ENCODE assay signal across 18 mouse cellular contexts in genomic region chr4:46628873-46629272, GRCm38 (mm10). TPM values are rescaled to one million over a fixed set of nuclear protein-coding genes. Genes with fewer than 3 reads are reported as not detected.
DNase-seq lines count a peak whose midpoint lies in the region; ATAC-seq and TF ChIP-seq lines count a peak whose summit lies in the region.
"Had no signal": no experiment of that assay in that cellular context is flagged by ENCODE, and none has a peak within 500 bp of the region (broad histone marks: within the 10 kb centered on the region; RNA-seq: fewer than 3 reads in every experiment).

No protein-coding gene starts in this region.

- H3K9ac ChIP-seq in heart, postnatal 0 days (replicated peaks; ENCODE audit: low read depth, low read length), result no peak overlapping the region
- no peak overlapping the region for H3K9ac ChIP-seq in intestine, embryonic 15.5 days
- H3K9ac ChIP-seq: embryonic facial prominence, embryonic 13.5 days; limb, embryonic 15.5 days; liver, postnatal 0 days had no signal

- no peak for TF ChIP-seq EP300 in heart, postnatal 0 days (IDR thresholded peaks at IDR 0.05; ENCODE audit: low read depth)

- no peaks in the 10 kb centered on the region for H3K36me3 ChIP-seq in heart, postnatal 0 days (replicated peaks; ENCODE audit: control insufficient read depth, insufficient read depth, low read length)
- H3K36me3 ChIP-seq in E14TG2a.4 (ENCODE audit: insufficient read depth, low read length), result no peaks in the 10 kb centered on the region
- H3K36me3 ChIP-seq in intestine, embryonic 15.5 days, result no peaks in the 10 kb centered on the region
- H3K36me3 ChIP-seq: embryonic facial prominence, embryonic 13.5 days; limb, embryonic 15.5 days had no signal

- 39% methylated on average over 9 of the region's 9 CpGs for WGBS in heart, postnatal 0 days
- WGBS in intestine, embryonic 15.5 days, result 16% methylated on average over 9 of the region's 9 CpGs

- H3K4me3 ChIP-seq in heart, postnatal 0 days (ENCODE audit: low read depth, low read length), result no peak overlapping the region
- peak overlapping the region; percentile 35; the same call in 1 of the 2 replicates for H3K4me3 ChIP-seq in E14TG2a.4 (replicated peaks; ENCODE audit: low read length)
- no peak overlapping the region for H3K4me3 ChIP-seq in intestine, embryonic 15.5 days (replicated peaks)
- H3K4me3 ChIP-seq: embryonic facial prominence, embryonic 13.5 days; limb, embryonic 15.5 days had no signal

- no peak for ATAC-seq in heart, postnatal 0 days (ENCODE audit: insufficient read depth, low read depth)
- peak; percentile 72 for ATAC-seq in intestine, embryonic 15.5 days
- ATAC-seq: hindbrain, embryonic 16.5 days; liver, postnatal 0 days had no signal

- no peak overlapping the region for H3K27ac ChIP-seq in heart, postnatal 0 days (ENCODE audit: low read depth)
- H3K27ac ChIP-seq in intestine, embryonic 15.5 days, result peak overlapping the region; percentile 55; the same call in 1 of the 2 replicates
- H3K27ac ChIP-seq: embryonic facial prominence, embryonic 13.5 days; limb, embryonic 15.5 days had no signal

- no peaks in the 10 kb centered on the region for H3K9me3 ChIP-seq in heart, postnatal 0 days (replicated peaks; ENCODE audit: control insufficient read depth, low read length)
- H3K9me3 ChIP-seq in E14TG2a.4 (ENCODE audit: low read length), result no peaks in the 10 kb centered on the region
- H3K9me3 ChIP-seq in intestine, embryonic 15.5 days, result no peaks in the 10 kb centered on the region
- H3K9me3 ChIP-seq: embryonic facial prominence, embryonic 13.5 days; limb, embryonic 15.5 days had no signal

- DNase-seq in adrenal gland, postnatal 14 days, result peak; percentile 38
- DNase-seq in adrenal gland, adult 8-10 months, result no peak
- DNase-seq in heart, postnatal 0 days (ENCODE audit: low spot score), result no peak
- DNase-seq in heart, postnatal 14 days, result no peak
- no peak for DNase-seq in layer of hippocampus, adult 8-10 months (ENCODE audit: low spot score in 2 of 2)
- no peak for DNase-seq in ovary, postnatal 36 days (ENCODE audit: low spot score)
- DNase-seq: adrenal gland, adult 2 months; cerebellum, adult 18-20 months; kidney, postnatal 10 days; liver, postnatal 0 days; lung, postnatal 4 days; right cerebral cortex, postnatal 14 days had no signal

- intact Hi-C loops in heart, postnatal 14 days (cut with DNase I), result no loop called here

- H3K4me1 ChIP-seq in heart, postnatal 0 days (ENCODE audit: control insufficient read depth, insufficient read depth), result 0 out of 2 replicates have a peak, but pooled peaks cover 4% of the 10 kb centered on the region
- peaks cover 61% of the 10 kb centered on the region for H3K4me1 ChIP-seq in E14TG2a.4 (replicated peaks; ENCODE audit: low read depth, low read length)
- peaks cover 20% of the 10 kb centered on the region for H3K4me1 ChIP-seq in intestine, embryonic 15.5 days (replicated peaks)

- no peak for TF ChIP-seq CTCF in heart, postnatal 0 days (IDR thresholded peaks at IDR 0.05; ENCODE audit: low read depth)
- no peak for TF ChIP-seq CTCF in E14TG2a.4 (conservative IDR thresholded peaks at IDR 0.05; ENCODE audit: low read length)

- 0 out of 2 replicates have a peak overlapping the region, but pooled peaks have one; percentile 13 for H3K4me2 ChIP-seq in heart, postnatal 0 days (ENCODE audit: low read depth, low read length)
- 0 out of 2 replicates have a peak overlapping the region, but pooled peaks have one; percentile 29 for H3K4me2 ChIP-seq in intestine, embryonic 15.5 days (replicated peaks)
- H3K4me2 ChIP-seq: embryonic facial prominence, embryonic 13.5 days; limb, embryonic 15.5 days; midbrain, embryonic 11.5 days had no signal

- H3K27me3 ChIP-seq in heart, postnatal 0 days (ENCODE audit: control insufficient read depth, insufficient read depth, low read length), result no peaks in the 10 kb centered on the region
- peaks cover 11% of the 10 kb centered on the region; the same call in 1 of the 2 replicates for H3K27me3 ChIP-seq in E14TG2a.4 (ENCODE audit: insufficient read depth, low read length)
- no peaks in the 10 kb centered on the region for H3K27me3 ChIP-seq in intestine, embryonic 15.5 days (replicated peaks)
- H3K27me3 ChIP-seq: embryonic facial prominence, embryonic 13.5 days; limb, embryonic 15.5 days had no signal

RNA-seq across cellular contexts. Expression of gene Tbc1d2, which starts 21.1 kb away (rescaled TPM):
- 2.0 and 3.1 TPM in 2 replicates for total RNA-seq in adrenal gland, postnatal 14 days (2021)
- 10 to 100 TPM in 1 of 4 experiments, 1 to 10 TPM in 3; 2.6 to 10.5 (median 7.0) TPM for total RNA-seq in adrenal gland, adult 8-10 months (2022)
- 4.6 and 6.2 TPM in 2 replicates for total RNA-seq in heart, postnatal 0 days (2014; rRNA removed; ENCODE audit: low replicate concordance)
- polyA plus RNA-seq in heart, postnatal 0 days (2015; fragmentation: Nextera tagmentation; extraction: Ambion mirVana), result 0.85 and 0.93 TPM in 2 replicates
- 1 to 10 TPM; 1.4 to 1.6 TPM for total RNA-seq in heart, postnatal 14 days (2021)
- 6.0 and 6.3 TPM in 2 replicates for polyA plus RNA-seq in intestine, embryonic 15.5 days (2015; fragmentation: Nextera tagmentation; extraction: Ambion mirVana)
- total RNA-seq in layer of hippocampus, adult 8-10 months (2022), result 1 to 10 TPM; 2.8 to 4.2 (median 3.0) TPM

RNA-seq across cellular contexts. Expression of gene Coro2a, which starts 26.9 kb away (rescaled TPM):
- total RNA-seq in adrenal gland, postnatal 14 days (2021), result 3.3 and 5.3 TPM in 2 replicates
- 1 to 10 TPM; 2.7 to 6.3 (median 5.1) TPM for total RNA-seq in adrenal gland, adult 8-10 months (2022)
- 0.70 and 1.6 TPM in 2 replicates for total RNA-seq in heart, postnatal 0 days (2014; rRNA removed; ENCODE audit: low replicate concordance)
- 0.22 and 0.26 TPM in 2 replicates for polyA plus RNA-seq in heart, postnatal 0 days (2015; fragmentation: Nextera tagmentation; extraction: Ambion mirVana)
- total RNA-seq in heart, postnatal 14 days (2021), result 1 to 10 TPM in 1 of 2 experiments, under 1 TPM in 1; 0.54 to 1.2 TPM
- 66.0 and 68.3 TPM in 2 replicates for polyA plus RNA-seq in intestine, embryonic 15.5 days (2015; fragmentation: Nextera tagmentation; extraction: Ambion mirVana)
- 10 to 100 TPM; 15.7 to 19.5 (median 17.8) TPM for total RNA-seq in layer of hippocampus, adult 8-10 months (2022)
